Mouse (Mus musculus) intestine, embryonic 14.5 days (tissue): ENCODE data around the gene Abca12. TPM values are rescaled to one million over a fixed set of nuclear protein-coding genes. Genes with fewer than 3 reads are reported as not detected.

ENCODE experiments used
- ATAC-seq: fragments of 200-750 bp; cut with Nextera tagmentation; replicated peaks from 2 replicates; pipeline ENCODE4 v1.8.0; 2017; ENCODE audit warnings: low read depth, moderate number of reproducible peaks, moderate TSS enrichment, moderate library complexity; ENCODE audit not compliant: low FRiP score, low TSS enrichment
- DNase-seq: peaks from one replicate; pipeline ENCODE4 v3.0.0-alpha.2; 2018; ENCODE audit warnings: low spot score
- H3K27ac ChIP-seq: fragments of 300-500 bp; sonication (generic); 2 replicates; pipeline ENCODE4 v1.5.1; 2014; ENCODE audit warnings: low read depth, mild to moderate bottlenecking, control low read depth
- H3K27me3 ChIP-seq: fragments of 300-500 bp; sonication (generic); replicated peaks from 2 replicates; pipeline ENCODE4 v1.6.1; 2014; ENCODE audit warnings: low read length, control low read depth; ENCODE audit not compliant: control insufficient read depth, insufficient read depth
- H3K36me3 ChIP-seq: fragments of 300-500 bp; sonication (generic); 2 replicates; pipeline ENCODE4 v1.6.1; 2014; ENCODE audit warnings: low read length, control low read depth; ENCODE audit not compliant: control insufficient read depth, insufficient read depth
- H3K4me1 ChIP-seq: fragments of 300-500 bp; sonication (generic); replicated peaks from 2 replicates; pipeline ENCODE4 v1.6.1; 2014; ENCODE audit warnings: low read length, control low read depth, mixed read lengths; ENCODE audit not compliant: control insufficient read depth, insufficient read depth
- H3K4me2 ChIP-seq: fragments of 300-500 bp; sonication (generic); 2 replicates; pipeline ENCODE4 v1.6.1; 2014; ENCODE audit warnings: low read length
- H3K4me3 ChIP-seq: fragments of 300-500 bp; sonication (generic); 2 replicates; pipeline ENCODE4 v1.5.1; 2014; ENCODE audit warnings: low read depth, low read length, control low read depth, mixed read lengths
- H3K9ac ChIP-seq: fragments of 300-500 bp; sonication (generic); 2 replicates; pipeline ENCODE4 v1.6.1; 2014; ENCODE audit warnings: mild to moderate bottlenecking, low read length
- H3K9me3 ChIP-seq: fragments of 300-500 bp; sonication (generic); 2 replicates; pipeline ENCODE4 v1.6.1; 2016; ENCODE audit warnings: low read length, control low read depth; ENCODE audit not compliant: control insufficient read depth
- WGBS: fragments of 180-500 bp; shearing (Covaris S2); extraction: QIAGEN DNeasy Blood & Tissue Kit; methylation state at CpG from one replicate; pipeline ENCODE4 v1.1.7; 2014; 5-methylcytosine and 5-hydroxymethylcytosine counted together
- polyA plus RNA-seq: library from polyadenylated mRNA; unstranded; fragments of >200 nt; fragmentation: Nextera tagmentation; extraction: Ambion mirVana; gene quantifications from 2 replicates; pipeline ENCODE4 v1.2.1, GENCODE M21; 2014

Gene Abca12
- polyA plus RNA-seq, 1 experiment from 2014 or later: 0.01 TPM

DNA sequence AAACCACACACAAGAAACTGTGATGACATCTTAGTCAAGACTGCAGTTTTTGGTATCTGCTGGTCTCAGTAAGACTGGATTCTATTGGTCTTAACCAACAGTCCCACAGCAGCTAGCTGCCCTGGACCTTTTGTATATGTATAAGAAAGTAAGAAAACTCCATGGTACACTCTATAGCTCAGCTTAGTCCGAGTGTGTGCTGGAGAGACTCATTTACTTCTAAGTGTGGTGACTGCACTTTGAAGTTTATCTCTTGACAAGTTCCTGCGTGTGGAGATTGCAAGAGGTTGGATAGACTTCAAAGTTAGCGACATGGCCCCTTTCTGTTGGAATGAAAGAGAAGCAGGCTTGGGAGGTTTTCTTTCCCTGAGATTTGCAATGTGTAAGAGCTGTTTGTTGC, 17.1 kb downstream of the Abca12 start:
- Histone ChIP-seq H3K36me3 (no peaks in the 10 kb centered on the region), H3K27ac (no peak overlapping the region), H3K9me3 (no peaks in the 10 kb centered on the region), H3K9ac (no peak overlapping the region), H3K4me3 (no peak overlapping the region), H3K27me3 (no peaks in the 10 kb centered on the region), H3K4me1 (no peaks in the 10 kb centered on the region), H3K4me2 (no peak overlapping the region)
- ATAC-seq: no peak
- WGBS: 51% methylated on average over 3 of the region's 3 CpGs
- no peak for DNase-seq

DNA sequence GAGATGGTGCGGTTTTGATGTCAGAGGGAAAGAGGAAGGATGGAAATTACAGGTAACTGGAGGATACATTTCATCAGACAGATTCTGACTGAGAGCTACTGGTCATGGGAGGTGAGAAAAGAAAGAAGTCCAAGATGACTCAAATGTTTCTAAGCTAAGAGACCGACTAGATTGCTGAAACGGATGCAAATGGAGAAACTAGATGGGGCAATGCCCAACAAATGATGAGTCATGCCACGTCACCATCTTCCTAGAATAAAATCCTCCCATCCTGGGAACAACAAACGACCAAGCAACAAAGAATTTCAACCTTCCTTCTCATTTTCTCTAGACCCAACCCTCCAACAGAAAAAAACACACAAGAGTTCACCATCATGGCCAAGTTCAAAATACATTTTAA, 18.6 kb downstream of the Abca12 start:
- ATAC-seq: no peak
- no peaks in the 10 kb centered on the region for H3K36me3 ChIP-seq
- no peaks in the 10 kb centered on the region for H3K9me3 ChIP-seq
- no peak overlapping the region for H3K27ac ChIP-seq
- WGBS: 85% methylated on average over 5 of the region's 5 CpGs
- H3K4me2 ChIP-seq: no peak overlapping the region
- no peak overlapping the region for H3K4me3 ChIP-seq
- H3K9ac ChIP-seq: no peak overlapping the region
- H3K4me1 ChIP-seq: no peaks in the 10 kb centered on the region
- H3K27me3 ChIP-seq: no peaks in the 10 kb centered on the region
- DNase-seq: no peak

- no peaks in the 10 kb centered on the region for H3K27me3 ChIP-seq
- no peak overlapping the region for H3K4me3 ChIP-seq
- no peaks in the 10 kb centered on the region for H3K9me3 ChIP-seq
- no peak overlapping the region for H3K9ac ChIP-seq
- H3K36me3 ChIP-seq: no peaks in the 10 kb centered on the region
- H3K27ac ChIP-seq: no peak overlapping the region
- no peak for ATAC-seq
- WGBS: 54% methylated on average over 2 of the region's 2 CpGs
- H3K4me2 ChIP-seq: no peak overlapping the region
- no peaks in the 10 kb centered on the region for H3K4me1 ChIP-seq
- no peak for DNase-seq
Observed at GRCm38 (mm10) chr1:71394177-71394576, 20.5 kb downstream of the Abca12 start.

DNA sequence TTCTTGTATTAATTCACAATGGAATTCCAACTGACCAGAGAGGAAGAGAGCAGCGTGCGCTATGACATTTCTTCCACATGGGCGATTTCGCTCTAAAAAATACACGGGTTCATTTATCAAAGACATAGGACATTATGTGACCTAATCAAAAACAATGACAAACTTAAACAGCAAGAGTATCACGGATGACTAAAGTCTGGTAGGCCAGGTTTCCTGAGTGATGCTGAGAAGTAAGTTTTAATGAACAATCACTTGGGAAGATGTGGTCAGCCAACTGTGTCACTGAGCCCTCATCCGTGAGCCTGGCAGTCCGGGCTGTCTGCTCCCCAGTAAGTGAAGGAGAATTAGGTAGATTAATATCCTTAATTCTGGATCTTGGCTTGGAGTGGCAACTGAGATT, 21.2 kb downstream of the Abca12 start:
- Histone ChIP-seq H3K9me3 (no peaks in the 10 kb centered on the region), H3K36me3 (no peaks in the 10 kb centered on the region), H3K27me3 (no peaks in the 10 kb centered on the region), H3K4me2 (no peak overlapping the region), H3K9ac (no peak overlapping the region), H3K4me3 (no peak overlapping the region), H3K27ac (no peak overlapping the region), H3K4me1 (no peaks in the 10 kb centered on the region)
- 88% methylated on average over 8 of the region's 8 CpGs for WGBS
- ATAC-seq (no peak), DNase-seq (no peak)

GRCm38 (mm10) chr1:71392463-71392862, 22.2 kb downstream of the Abca12 start:
- Histone ChIP-seq H3K27me3 (no peaks in the 10 kb centered on the region), H3K9ac (no peak overlapping the region), H3K4me1 (no peaks in the 10 kb centered on the region), H3K36me3 (no peaks in the 10 kb centered on the region), H3K9me3 (no peaks in the 10 kb centered on the region), H3K4me2 (no peak overlapping the region), H3K27ac (no peak overlapping the region), H3K4me3 (no peak overlapping the region)
- WGBS: 84% methylated on average over 2 of the region's 2 CpGs
- DNase-seq: no peak
- ATAC-seq: no peak

DNA sequence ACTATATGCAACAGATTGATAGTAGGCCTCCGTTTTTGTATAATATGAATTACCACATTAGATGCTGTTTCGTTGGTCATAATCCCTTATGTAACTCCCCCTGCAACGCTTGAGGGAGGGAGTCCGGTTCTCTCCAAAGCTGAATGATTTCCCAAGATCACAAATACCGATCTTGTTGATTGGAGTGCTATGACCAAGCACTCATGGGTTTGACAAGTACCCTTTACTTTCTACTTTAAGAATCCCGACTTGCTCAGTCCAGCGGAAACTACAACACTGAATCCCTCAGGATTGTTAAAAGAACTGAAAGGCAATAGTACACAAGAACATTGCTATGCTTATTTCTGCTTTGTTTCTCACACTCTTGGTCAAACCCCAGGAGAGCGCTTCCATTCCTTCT, 28.1 kb downstream of the Abca12 start:
- H3K9ac ChIP-seq: no peak overlapping the region
- H3K27ac ChIP-seq: no peak overlapping the region
- H3K4me3 ChIP-seq: no peak overlapping the region
- no peaks in the 10 kb centered on the region for H3K9me3 ChIP-seq
- no peak overlapping the region for H3K4me2 ChIP-seq
- H3K27me3 ChIP-seq: no peaks in the 10 kb centered on the region
- no peaks in the 10 kb centered on the region for H3K36me3 ChIP-seq
- no peak for ATAC-seq
- 92% methylated on average over 8 of the region's 8 CpGs for WGBS
- H3K4me1 ChIP-seq: no peaks in the 10 kb centered on the region
- DNase-seq: no peak

DNA sequence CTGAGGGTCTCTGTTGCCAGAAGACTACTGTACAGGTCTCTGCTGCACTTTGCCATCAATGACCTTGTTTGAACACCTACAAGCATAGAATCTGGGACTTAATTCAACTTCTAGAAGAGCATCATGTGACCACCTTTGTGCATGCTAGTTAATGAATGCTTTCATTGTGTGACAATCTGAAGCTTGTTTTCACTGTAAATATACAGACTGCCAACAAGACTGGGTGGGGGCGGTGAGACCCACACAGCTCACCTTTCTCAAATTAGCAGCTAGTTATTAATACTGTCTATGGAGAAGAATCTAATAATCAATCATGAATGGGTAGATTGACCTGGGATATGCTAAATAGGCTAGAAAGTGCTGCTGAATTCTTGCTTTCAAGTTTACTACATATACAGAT, 30.6 kb downstream of the Abca12 start:
- no peaks in the 10 kb centered on the region for H3K27me3 ChIP-seq
- H3K4me2 ChIP-seq: no peak overlapping the region
- H3K9me3 ChIP-seq: no peaks in the 10 kb centered on the region
- ATAC-seq: no peak
- no peak overlapping the region for H3K4me3 ChIP-seq
- H3K27ac ChIP-seq: no peak overlapping the region
- no peaks in the 10 kb centered on the region for H3K36me3 ChIP-seq
- no peak overlapping the region for H3K9ac ChIP-seq
- H3K4me1 ChIP-seq: no peaks in the 10 kb centered on the region
- no peak for DNase-seq
- WGBS: 93% methylated on average over 1 of the region's 1 CpGs

GRCm38 (mm10) chr1:71373090-71373489, 41.6 kb downstream of the Abca12 start:
- no peak overlapping the region for H3K4me2 ChIP-seq
- 92% methylated on average over 5 of the region's 5 CpGs for WGBS
- H3K27me3 ChIP-seq: no peaks in the 10 kb centered on the region
- no peaks in the 10 kb centered on the region for H3K9me3 ChIP-seq
- H3K36me3 ChIP-seq: no peaks in the 10 kb centered on the region
- H3K27ac ChIP-seq: no peak overlapping the region
- no peak overlapping the region for H3K4me3 ChIP-seq
- H3K9ac ChIP-seq: no peak overlapping the region
- ATAC-seq: no peak
- H3K4me1 ChIP-seq: no peaks in the 10 kb centered on the region
- no peak for DNase-seq

GRCm38 (mm10) chr1:71370266-71370665, 44.4 kb downstream of the Abca12 start:
- Histone ChIP-seq H3K9ac (no peak overlapping the region), H3K27me3 (no peaks in the 10 kb centered on the region), H3K4me2 (no peak overlapping the region), H3K27ac (no peak overlapping the region), H3K4me3 (no peak overlapping the region), H3K9me3 (no peaks in the 10 kb centered on the region), H3K4me1 (no peaks in the 10 kb centered on the region), H3K36me3 (no peaks in the 10 kb centered on the region)
- DNase-seq (no peak), ATAC-seq (no peak)
